Mouse (Mus musculus): ENCODE measurements around the gene Dnttip1. TPM values are rescaled to one million over a fixed set of nuclear protein-coding genes. Genes with fewer than 3 reads are reported as not detected.

Gene Dnttip1
- polyA plus RNA-seq, 1 experiment from 2014 or later: 55.0 TPM

DNA sequence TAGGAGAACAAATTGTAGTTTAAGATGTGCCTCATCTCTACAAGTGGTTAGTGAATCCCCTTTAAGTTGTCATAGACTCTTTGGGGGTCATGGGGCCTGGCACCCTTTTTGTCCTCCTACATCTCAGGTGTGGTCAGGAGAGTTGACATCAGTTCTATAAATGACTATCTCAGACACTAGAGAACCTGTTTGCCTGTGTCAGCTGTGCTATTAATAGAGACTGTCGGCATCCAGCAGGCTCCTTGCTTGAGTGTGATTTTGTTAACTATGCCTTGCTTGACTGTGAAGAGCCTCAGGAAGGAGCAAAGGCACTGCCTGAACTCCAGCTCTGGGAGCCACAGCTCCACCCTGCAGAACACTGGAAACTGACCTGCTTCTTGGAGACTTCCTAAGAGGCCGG is 9.0 kb downstream of the Dnttip1 start:
- Histone ChIP-seq H3K9ac (peak overlapping the region; percentile 75), H3K4me1 (peaks cover 31% of the 10 kb centered on the region), H3K27ac (replicated peaks) (peak overlapping the region; percentile 94), H3K4me2 (peak overlapping the region; percentile 47), H3K9me3 (no peaks in the 10 kb centered on the region), H3K27me3 (replicated peaks) (no peaks in the 10 kb centered on the region), H3K36me3 (peaks cover 100% of the 10 kb centered on the region), H3K4me3 (no peak overlapping the region)
- WGBS: 46% methylated on average over 2 of the region's 2 CpGs
- ATAC-seq (ENCODE audit: extremely low read depth, insufficient number of reproducible peaks, low FRiP score, low TSS enrichment): no peak

- Histone ChIP-seq H3K4me3 (no peak overlapping the region), H3K9ac (no peak overlapping the region), H3K27me3 (replicated peaks) (no peaks in the 10 kb centered on the region), H3K36me3 (peaks cover 100% of the 10 kb centered on the region), H3K4me2 (no peak overlapping the region), H3K4me1 (peaks cover 47% of the 10 kb centered on the region), H3K9me3 (no peaks in the 10 kb centered on the region), H3K27ac (replicated peaks) (no peak overlapping the region)
- no peak for ATAC-seq (ENCODE audit: extremely low read depth, insufficient number of reproducible peaks, low FRiP score, low TSS enrichment)
- 87% methylated on average over 11 of the region's 11 CpGs for WGBS
Measured at GRCm38 (mm10) chr2:164757841-164758240, 12.1 kb downstream of the Dnttip1 start.

- Histone ChIP-seq H3K4me1 (peaks cover 47% of the 10 kb centered on the region), H3K9ac (no peak overlapping the region), H3K4me3 (no peak overlapping the region), H3K27ac (replicated peaks) (peak overlapping the region; percentile 21; the same call in 1 of the 2 replicates), H3K4me2 (no peak overlapping the region), H3K9me3 (no peaks in the 10 kb centered on the region), H3K36me3 (peaks cover 100% of the 10 kb centered on the region), H3K27me3 (replicated peaks) (no peaks in the 10 kb centered on the region)
- ATAC-seq (ENCODE audit: extremely low read depth, insufficient number of reproducible peaks, low FRiP score, low TSS enrichment): no peak
- 55% methylated on average over 1 of the region's 1 CpGs for WGBS
Measured at GRCm38 (mm10) chr2:164758692-164759091, 12.9 kb downstream of the Dnttip1 start.

GRCm38 (mm10) chr2:164760059-164760833 is 14.5 kb downstream of the Dnttip1 start:
- no peaks in the 10 kb centered on the region for H3K9me3 ChIP-seq
- H3K36me3 ChIP-seq: peaks cover 95% of the 10 kb centered on the region
- H3K27me3 ChIP-seq (replicated peaks): no peaks in the 10 kb centered on the region
- 0 out of 2 replicates have a peak overlapping the region, but pooled peaks have one; percentile 1 for H3K27ac ChIP-seq (replicated peaks)
- H3K9ac ChIP-seq: no peak overlapping the region
- no peak overlapping the region for H3K4me3 ChIP-seq
- no peak for ATAC-seq (ENCODE audit: extremely low read depth, insufficient number of reproducible peaks, low FRiP score, low TSS enrichment)
- 70% methylated on average over 4 of the region's 4 CpGs for WGBS
- peaks cover 32% of the 10 kb centered on the region for H3K4me1 ChIP-seq
- no peak overlapping the region for H3K4me2 ChIP-seq

GRCm38 (mm10) chr2:164761502-164761901 is 15.7 kb downstream of the Dnttip1 start:
- H3K9ac ChIP-seq: no peak overlapping the region
- no peaks in the 10 kb centered on the region for H3K9me3 ChIP-seq
- H3K36me3 ChIP-seq: peaks cover 95% of the 10 kb centered on the region
- H3K27me3 ChIP-seq (replicated peaks): no peaks in the 10 kb centered on the region
- WGBS: 77% methylated on average over 2 of the region's 2 CpGs
- no peak overlapping the region for H3K4me3 ChIP-seq
- peaks cover 21% of the 10 kb centered on the region for H3K4me1 ChIP-seq
- H3K4me2 ChIP-seq: no peak overlapping the region
- no peak for ATAC-seq (ENCODE audit: extremely low read depth, insufficient number of reproducible peaks, low FRiP score, low TSS enrichment)
- 0 out of 2 replicates have a peak overlapping the region, but pooled peaks have one; percentile 21 for H3K27ac ChIP-seq (replicated peaks)

GRCm38 (mm10) chr2:164761971-164762370 is 16.2 kb downstream of the Dnttip1 start:
- Histone ChIP-seq H3K27me3 (replicated peaks) (no peaks in the 10 kb centered on the region), H3K36me3 (peaks cover 95% of the 10 kb centered on the region), H3K4me2 (no peak overlapping the region), H3K27ac (replicated peaks) (0 out of 2 replicates have a peak overlapping the region, but pooled peaks have one; percentile 21), H3K4me1 (peaks cover 21% of the 10 kb centered on the region), H3K9ac (no peak overlapping the region), H3K4me3 (no peak overlapping the region), H3K9me3 (no peaks in the 10 kb centered on the region)
- ATAC-seq (ENCODE audit: extremely low read depth, insufficient number of reproducible peaks, low FRiP score, low TSS enrichment): no peak
- 93% methylated on average over 4 of the region's 4 CpGs for WGBS

- 79% methylated on average over 7 of the region's 7 CpGs for WGBS
Measured at GRCm38 (mm10) chr2:164762593-164762992, 16.8 kb downstream of the Dnttip1 start.

GRCm38 (mm10) chr2:164765841-164766240 is 20.1 kb downstream of the Dnttip1 start:
- Histone ChIP-seq H3K36me3 (peaks cover 72% of the 10 kb centered on the region), H3K4me3 (no peak overlapping the region), H3K27me3 (replicated peaks) (no peaks in the 10 kb centered on the region), H3K4me1 (peaks cover 26% of the 10 kb centered on the region), H3K9me3 (no peaks in the 10 kb centered on the region), H3K27ac (replicated peaks) (peak overlapping the region; percentile 33; the same call in 1 of the 2 replicates), H3K4me2 (no peak overlapping the region), H3K9ac (no peak overlapping the region)
- 68% methylated on average over 3 of the region's 3 CpGs for WGBS
- ATAC-seq (ENCODE audit: extremely low read depth, insufficient number of reproducible peaks, low FRiP score, low TSS enrichment): no peak

More at GRCm38 (mm10) chr2:164762593-164762992, 16.8 kb downstream of the Dnttip1 start:
- no peak overlapping the region for H3K27ac ChIP-seq (replicated peaks)
- no peak overlapping the region for H3K4me3 ChIP-seq
- H3K4me1 ChIP-seq: peaks cover 21% of the 10 kb centered on the region
- peaks cover 95% of the 10 kb centered on the region for H3K36me3 ChIP-seq
- H3K4me2 ChIP-seq: no peak overlapping the region
- H3K9me3 ChIP-seq: no peaks in the 10 kb centered on the region
- H3K9ac ChIP-seq: no peak overlapping the region
- H3K27me3 ChIP-seq (replicated peaks): no peaks in the 10 kb centered on the region
- ATAC-seq (ENCODE audit: extremely low read depth, insufficient number of reproducible peaks, low FRiP score, low TSS enrichment): no peak

- Histone ChIP-seq H3K27ac (replicated peaks) (peak overlapping the region; percentile 78), H3K4me3 (no peak overlapping the region), H3K4me1 (peaks cover 32% of the 10 kb centered on the region), H3K9ac (0 out of 2 replicates have a peak overlapping the region, but pooled peaks have one; percentile 13), H3K27me3 (replicated peaks) (no peaks in the 10 kb centered on the region), H3K4me2 (0 out of 2 replicates have a peak overlapping the region, but pooled peaks have one; percentile 9), H3K36me3 (peaks cover 71% of the 10 kb centered on the region), H3K9me3 (no peaks in the 10 kb centered on the region)
- ATAC-seq (ENCODE audit: extremely low read depth, insufficient number of reproducible peaks, low FRiP score, low TSS enrichment): no peak
- WGBS: 89% methylated on average over 15 of the region's 15 CpGs
Measured at GRCm38 (mm10) chr2:164767812-164768540, 22.2 kb downstream of the Dnttip1 start.

DNA sequence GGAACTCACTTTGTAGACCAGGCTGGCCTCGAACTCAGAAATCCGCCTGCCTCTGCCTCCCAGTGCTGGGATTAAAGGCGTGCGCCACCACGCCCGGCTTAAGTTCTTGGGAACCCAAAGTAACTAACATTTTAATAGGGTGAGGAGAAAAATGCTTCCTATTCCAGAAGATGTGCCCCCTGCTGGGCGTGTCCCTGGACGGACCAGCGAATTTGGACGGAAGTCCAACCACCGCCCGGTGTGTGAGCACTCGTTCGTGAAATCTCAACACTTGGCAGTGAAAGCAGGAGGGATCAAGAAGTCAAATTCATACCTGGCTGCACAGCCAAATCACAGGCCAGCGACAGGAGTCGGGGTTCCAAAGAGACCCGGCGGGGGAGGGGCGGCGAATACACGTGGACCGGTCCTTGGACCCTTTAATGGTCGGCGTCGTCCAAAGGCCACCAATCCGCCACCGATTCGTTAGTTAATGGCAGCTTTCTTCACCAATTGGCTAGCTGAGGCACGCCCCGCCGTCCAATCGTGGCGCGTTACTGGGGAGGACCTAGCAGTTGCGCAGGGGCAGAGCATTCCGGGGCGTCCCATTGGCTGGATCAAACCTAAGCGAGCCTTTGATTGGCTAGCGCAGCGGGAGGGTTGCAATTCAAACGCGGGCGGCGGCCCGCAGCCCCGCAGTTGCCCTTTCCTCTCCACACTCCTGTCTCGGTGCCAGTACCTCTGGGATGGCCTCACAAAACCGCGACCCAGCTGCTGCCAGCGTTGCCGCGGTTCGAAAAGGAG is 23.7 kb downstream of the Dnttip1 start, which contains the start of gene Ube2c:
TSS of gene Ube2c (plus strand) at position 641 of the 780 bp plus-strand sequence.
- 2% methylated on average over 53 of the region's 53 CpGs for WGBS
- peaks cover 67% of the 10 kb centered on the region for H3K36me3 ChIP-seq
- no peaks in the 10 kb centered on the region for H3K27me3 ChIP-seq (replicated peaks)
- H3K4me1 ChIP-seq: peaks cover 36% of the 10 kb centered on the region
- H3K9me3 ChIP-seq: no peaks in the 10 kb centered on the region
- H3K4me2 ChIP-seq: peak within 1 kb of the TSS; percentile 95
- peak within 1 kb of the TSS; percentile 95 for H3K9ac ChIP-seq
- peak within 1 kb of the TSS; percentile 98 for H3K4me3 ChIP-seq
- H3K27ac ChIP-seq (replicated peaks): peak within 1 kb of the TSS; percentile 87
- peak; percentile 98 for ATAC-seq (ENCODE audit: extremely low read depth, insufficient number of reproducible peaks, low FRiP score, low TSS enrichment)

DNA sequence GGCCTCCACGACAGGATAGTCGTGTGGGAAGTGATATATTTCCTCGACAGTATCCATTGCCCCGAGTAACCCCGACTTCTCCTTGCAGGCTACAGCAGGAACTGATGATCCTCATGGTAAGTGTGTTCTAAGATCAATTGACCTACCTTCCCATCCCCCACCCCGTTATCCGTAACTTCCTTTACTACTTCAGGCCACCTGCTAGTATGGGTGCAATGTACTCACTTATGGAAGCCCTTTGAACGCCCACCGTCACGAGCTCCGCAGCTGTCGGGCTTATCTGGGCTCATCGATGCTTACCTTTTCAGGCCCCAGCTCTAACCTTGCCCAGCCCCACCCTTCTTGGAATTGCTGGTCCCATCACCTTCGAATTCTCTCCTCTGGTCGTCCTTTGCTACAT is 24.5 kb downstream of the Dnttip1 start:
- no peak for ATAC-seq (ENCODE audit: extremely low read depth, insufficient number of reproducible peaks, low FRiP score, low TSS enrichment)
- WGBS: 2% methylated on average over 15 of the region's 15 CpGs
- H3K36me3 ChIP-seq: peaks cover 59% of the 10 kb centered on the region

More for the DNA sequence above, 24.5 kb downstream of the Dnttip1 start:
- H3K9me3 ChIP-seq: no peaks in the 10 kb centered on the region
- H3K27me3 ChIP-seq (replicated peaks): no peaks in the 10 kb centered on the region
- H3K4me1 ChIP-seq: peaks cover 36% of the 10 kb centered on the region
- H3K9ac ChIP-seq: peak overlapping the region; percentile 95
- peak overlapping the region; percentile 79 for H3K27ac ChIP-seq (replicated peaks)
- H3K4me3 ChIP-seq: peak overlapping the region; percentile 98
- peak overlapping the region; percentile 95 for H3K4me2 ChIP-seq
